Mouse (Mus musculus) right cerebral cortex, postnatal 10 days (tissue): Measurements from ENCODE around the gene En1.

Source experiments
- DNase-seq, 2 experiments: peaks; one replicate each; pipeline ENCODE4 v3.0.0; 2021; ENCODE audit warnings: low spot score in 2 of 2

Gene En1

GRCm38 (mm10) chr1:120602031-120602730 is at the start of gene En1:
Gene En1, plus strand, starts transcription at chr1:120602418.
- DNase-seq, result no peak

- no peak for DNase-seq
Measured at GRCm38 (mm10) chr1:120556926-120557846, 45.0 kb upstream of the En1 start.

- no peak for DNase-seq
Measured at GRCm38 (mm10) chr1:120558341-120559285, 43.6 kb upstream of the En1 start.

GRCm38 (mm10) chr1:120559911-120560310 is 42.3 kb upstream of the En1 start:
- no peak for DNase-seq

GRCm38 (mm10) chr1:120581306-120581705 is 20.9 kb upstream of the En1 start:
- DNase-seq, result no peak

GRCm38 (mm10) chr1:120585481-120585880 is 16.7 kb upstream of the En1 start:
- DNase-seq, result no peak

- DNase-seq, result peak; percentile 71 to 86
Measured at GRCm38 (mm10) chr1:120586500-120587110, 15.6 kb upstream of the En1 start.

- DNase-seq, result peak in 1 of 2 experiments; percentile 49
Measured at GRCm38 (mm10) chr1:120587431-120587830, 14.8 kb upstream of the En1 start.

- DNase-seq, result peak in 1 of 2 experiments; percentile 20
Measured at GRCm38 (mm10) chr1:120587960-120588359, 14.3 kb upstream of the En1 start.

GRCm38 (mm10) chr1:120588362-120589027 is 13.7 kb upstream of the En1 start:
- peak in 1 of 2 experiments; percentile 11 for DNase-seq

GRCm38 (mm10) chr1:120593236-120593919 is 8.8 kb upstream of the En1 start:
- no peak for DNase-seq

- no peak for DNase-seq
Measured at GRCm38 (mm10) chr1:120594603-120595002, 7.6 kb upstream of the En1 start.

GRCm38 (mm10) chr1:120595471-120596240 is 6.6 kb upstream of the En1 start:
- DNase-seq, result no peak

- no peak for DNase-seq
Measured at GRCm38 (mm10) chr1:120596319-120596718, 5.9 kb upstream of the En1 start.

GRCm38 (mm10) chr1:120596784-120597183 is 5.4 kb upstream of the En1 start:
- no peak for DNase-seq

- no peak for DNase-seq
Measured at GRCm38 (mm10) chr1:120597271-120597670, 4.9 kb upstream of the En1 start.

GRCm38 (mm10) chr1:120598196-120598940 is 3.9 kb upstream of the En1 start:
- no peak for DNase-seq

- DNase-seq, result no peak
Measured at GRCm38 (mm10) chr1:120599321-120600148, 2.7 kb upstream of the En1 start.
